Mouse (Mus musculus) heart, adult 18-20 months (tissue): Measurements from ENCODE around the gene Sumf1. TPM values are rescaled to one million over a fixed set of nuclear protein-coding genes. Genes with fewer than 3 reads are reported as not detected.

ENCODE experiments used
- DNase-seq, 2 experiments: peaks; one replicate each; pipeline ENCODE4 v3.0.0; 2021 to 2022; ENCODE audit warnings: mixed read lengths in 1 of 2
- total RNA-seq, 2 experiments: library from RNA; stranded (reverse); gene quantifications; 2 replicates each; pipeline ENCODE4 v1.2.3; 2021

Sumf1 gene
- total RNA-seq, 2 experiments from 2014 or later, result 13.6 to 14.5 TPM

- no peak for DNase-seq
These were observed 94.1 kb downstream of the Sumf1 start for GRCm38 (mm10) chr6:108091296-108091695.

- no peak for DNase-seq
These were observed 109.5 kb downstream of the Sumf1 start for GRCm38 (mm10) chr6:108075857-108076256.

- no peak for DNase-seq
These were observed 110.8 kb downstream of the Sumf1 start for GRCm38 (mm10) chr6:108074624-108075023.

GRCm38 (mm10) chr6:108073931-108074330 lies 111.5 kb downstream of the Sumf1 start:
- DNase-seq, result no peak

- DNase-seq, result no peak
These were observed 112.3 kb downstream of the Sumf1 start for GRCm38 (mm10) chr6:108073071-108073470.

GRCm38 (mm10) chr6:108070947-108071346 lies 114.4 kb downstream of the Sumf1 start:
- DNase-seq, result no peak

GRCm38 (mm10) chr6:108065583-108065982 lies 119.8 kb downstream of the Sumf1 start:
- DNase-seq, result peak; percentile 76 to 77

GRCm38 (mm10) chr6:108064918-108065526 lies 120.4 kb downstream of the Sumf1 start, which contains the start of gene Setmar:
Gene Setmar (plus strand): TSS chr6:108065045.
- DNase-seq, result peak; percentile 97 to 99

- no peak for DNase-seq
These were observed 124.3 kb downstream of the Sumf1 start for GRCm38 (mm10) chr6:108061121-108061520.

GRCm38 (mm10) chr6:108058066-108058465 lies 127.3 kb downstream of the Sumf1 start:
- no peak for DNase-seq

GRCm38 (mm10) chr6:108057353-108057752 lies 128.0 kb downstream of the Sumf1 start:
- no peak for DNase-seq

Other genes starting within 250 kb of the Sumf1 start
- gene Setmar, start 120.5 kb downstream of the Sumf1 start, total RNA-seq, result 1 to 10 TPM; 3.0 to 3.5 TPM
- gene Itpr1, start 27.5 kb upstream of the Sumf1 start, total RNA-seq, result 10 to 100 TPM; 37.0 to 48.1 TPM